Mouse (Mus musculus): ENCODE results near the gene Stn1. TPM values are rescaled to one million over a fixed set of nuclear protein-coding genes. Genes with fewer than 3 reads are reported as not detected.

The Stn1 gene
- total RNA-seq, 2 experiments from 2014 or later = 20.1 to 23.9 TPM

- DNase-seq (ENCODE audit: low spot score in 2 of 2) = no peak
Observed at GRCm38 (mm10) chr19:47510473-47511293, 26.6 kb downstream of the Stn1 start.

- no peak for DNase-seq (ENCODE audit: low spot score in 2 of 2)
Observed at GRCm38 (mm10) chr19:47510135-47510472, 27.2 kb downstream of the Stn1 start.

DNA sequence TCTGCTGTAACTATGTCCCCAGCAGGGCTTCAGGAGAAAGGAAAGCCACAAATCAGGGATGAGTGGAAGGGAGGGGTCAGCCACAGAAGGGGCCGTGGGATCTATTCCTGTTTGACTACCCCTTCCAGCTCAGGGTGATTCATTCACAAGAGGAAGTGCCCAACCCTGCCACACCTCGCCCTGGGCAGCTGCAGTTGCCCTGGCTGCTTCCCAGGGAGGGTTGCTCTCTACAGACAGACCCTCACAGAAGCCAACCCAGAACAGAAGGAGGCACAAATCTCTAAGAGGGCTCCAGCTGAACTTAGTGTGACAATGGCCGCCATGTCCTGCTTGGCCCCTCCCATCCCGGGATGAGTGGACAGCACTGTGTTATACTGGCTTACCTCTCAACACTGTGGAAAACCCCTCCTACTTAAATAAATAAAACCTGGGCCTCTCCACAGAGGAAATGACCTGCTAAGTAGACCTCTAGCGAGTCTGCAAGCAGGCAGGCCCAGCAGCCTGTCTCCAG lies 28.5 kb downstream of the Stn1 start:
- no peak for DNase-seq (ENCODE audit: low spot score in 2 of 2)

DNA sequence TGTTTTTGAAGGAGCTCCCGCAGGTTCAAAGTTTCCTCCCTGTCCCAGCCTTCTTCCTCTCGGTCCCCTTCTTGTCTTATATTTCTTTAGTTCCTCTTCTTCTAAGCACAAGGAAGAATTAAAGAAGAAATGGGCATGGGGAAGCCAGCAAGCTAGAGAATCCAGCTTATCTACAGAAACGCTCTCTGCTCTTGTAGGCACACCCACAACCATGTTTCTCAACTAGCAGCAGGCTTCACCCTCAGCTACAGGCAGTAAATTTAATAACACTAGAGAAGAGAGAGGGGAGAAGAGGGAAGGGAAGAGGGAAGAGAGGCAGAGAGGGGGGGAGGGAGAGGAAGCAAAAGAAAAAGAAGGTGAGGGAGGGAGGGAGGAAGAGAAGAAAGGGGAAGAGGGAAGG lies 29.1 kb downstream of the Stn1 start:
- no peak for DNase-seq (ENCODE audit: low spot score in 2 of 2)

DNA sequence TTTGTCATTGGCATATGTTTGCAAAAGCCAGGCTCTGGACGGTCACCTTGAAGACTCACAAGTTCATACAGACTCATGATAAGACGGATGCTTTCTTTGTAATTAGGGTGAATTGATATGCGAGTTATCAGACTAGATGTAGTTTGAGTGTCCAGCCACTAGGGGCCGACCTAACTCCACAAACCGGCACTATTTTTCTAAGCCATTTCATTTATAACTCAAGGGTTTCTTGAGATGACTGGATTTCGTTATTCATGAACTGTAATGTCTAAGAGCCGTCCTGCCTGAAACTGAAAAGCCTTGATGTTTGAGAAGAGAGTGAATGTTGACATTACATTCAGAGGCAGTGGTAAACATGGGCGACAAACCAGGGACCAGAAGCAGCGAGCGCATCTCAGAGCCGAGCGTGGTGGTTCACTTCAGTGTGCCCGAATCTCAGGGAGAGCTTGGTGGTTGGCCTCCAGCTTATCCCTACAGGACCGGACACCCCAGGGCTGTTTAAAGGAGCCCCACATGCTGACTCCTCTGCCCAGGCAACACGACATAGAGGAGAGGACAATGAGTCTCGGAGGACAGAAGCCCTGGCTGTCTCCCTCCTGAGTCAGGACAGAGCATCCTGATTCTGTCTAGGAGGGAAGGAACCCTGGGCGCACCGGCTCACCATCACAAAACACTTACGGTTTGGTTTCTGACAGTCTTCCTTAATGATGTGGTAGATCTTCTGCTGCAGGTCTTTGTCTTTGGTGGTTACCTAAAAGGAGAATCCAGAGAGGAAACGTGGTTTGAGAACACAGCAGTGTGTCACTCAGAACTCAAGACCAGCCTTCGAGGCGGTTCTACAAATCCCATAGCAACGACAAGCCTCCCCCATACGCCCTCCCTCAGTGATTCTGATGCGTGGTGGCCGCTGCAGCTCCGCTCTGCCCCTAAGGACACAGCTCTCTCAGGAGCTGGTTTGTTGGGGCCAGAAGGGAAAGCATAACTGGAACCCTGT lies 29.9 kb downstream of the Stn1 start:
- peak; percentile 72 to 82 for DNase-seq (ENCODE audit: low spot score in 2 of 2)

- no peak for DNase-seq (ENCODE audit: low spot score in 2 of 2)
Observed at GRCm38 (mm10) chr19:47503625-47504024, 33.7 kb downstream of the Stn1 start.

- DNase-seq (ENCODE audit: low spot score in 2 of 2) = no peak
Observed at GRCm38 (mm10) chr19:47502563-47502962, 34.7 kb downstream of the Stn1 start.

DNA sequence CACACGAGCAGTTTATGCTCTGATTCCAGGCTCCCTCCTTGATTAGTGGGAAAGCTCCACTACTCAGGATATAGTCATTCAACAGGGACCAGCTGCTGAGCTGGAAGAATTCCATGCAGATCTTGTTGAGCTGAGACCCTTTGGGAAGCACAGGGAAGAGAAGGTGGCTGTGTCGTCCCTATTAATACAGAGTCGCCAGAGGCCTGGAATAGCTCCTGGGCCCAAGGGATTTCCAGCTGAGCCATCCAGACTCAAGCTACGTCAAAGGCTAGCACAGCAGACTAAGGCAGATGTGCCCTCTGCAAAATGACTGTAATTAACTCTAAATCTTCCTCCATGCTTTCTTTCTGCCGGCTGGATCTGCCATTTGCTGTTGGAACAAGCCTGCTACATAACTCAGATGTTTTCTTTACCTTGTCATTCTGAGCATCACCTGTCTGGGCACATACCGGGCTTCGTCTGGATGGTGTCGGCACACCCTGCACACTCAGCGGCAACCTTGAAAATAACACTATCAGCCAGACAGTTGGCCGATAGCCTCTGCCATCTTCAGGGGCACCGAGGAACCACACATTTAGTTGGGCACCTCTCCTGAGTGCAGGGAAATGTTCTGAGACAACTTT lies 36.8 kb downstream of the Stn1 start:
- no peak for DNase-seq (ENCODE audit: low spot score in 2 of 2)

GRCm38 (mm10) chr19:47499841-47500240 lies 37.5 kb downstream of the Stn1 start:
- DNase-seq (ENCODE audit: low spot score in 2 of 2) = no peak

DNA sequence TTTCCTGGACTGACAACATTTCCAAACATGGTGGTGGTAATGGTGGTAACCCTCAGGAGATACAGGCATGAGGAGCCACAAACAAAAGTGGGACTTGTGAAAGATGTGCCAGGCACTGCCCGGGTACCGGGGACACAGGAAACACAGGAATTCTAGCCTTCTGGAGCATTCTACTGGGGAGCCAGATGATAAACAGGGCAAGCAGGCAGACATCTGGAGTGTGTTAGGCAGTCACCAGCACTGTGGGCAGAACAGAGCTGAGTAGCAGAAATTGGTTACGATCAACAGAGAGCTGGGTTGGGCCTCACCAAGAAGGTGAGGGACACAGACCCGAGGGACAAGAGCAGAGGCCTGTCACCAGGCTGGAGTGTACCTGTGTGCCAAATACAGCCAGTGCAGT lies 38.4 kb downstream of the Stn1 start:
- DNase-seq (ENCODE audit: low spot score in 2 of 2) = no peak

GRCm38 (mm10) chr19:47497736-47498135 lies 39.6 kb downstream of the Stn1 start:
- no peak for DNase-seq (ENCODE audit: low spot score in 2 of 2)

- DNase-seq (ENCODE audit: low spot score in 2 of 2) = no peak
Observed at GRCm38 (mm10) chr19:47497313-47497712, 40.0 kb downstream of the Stn1 start.

DNA sequence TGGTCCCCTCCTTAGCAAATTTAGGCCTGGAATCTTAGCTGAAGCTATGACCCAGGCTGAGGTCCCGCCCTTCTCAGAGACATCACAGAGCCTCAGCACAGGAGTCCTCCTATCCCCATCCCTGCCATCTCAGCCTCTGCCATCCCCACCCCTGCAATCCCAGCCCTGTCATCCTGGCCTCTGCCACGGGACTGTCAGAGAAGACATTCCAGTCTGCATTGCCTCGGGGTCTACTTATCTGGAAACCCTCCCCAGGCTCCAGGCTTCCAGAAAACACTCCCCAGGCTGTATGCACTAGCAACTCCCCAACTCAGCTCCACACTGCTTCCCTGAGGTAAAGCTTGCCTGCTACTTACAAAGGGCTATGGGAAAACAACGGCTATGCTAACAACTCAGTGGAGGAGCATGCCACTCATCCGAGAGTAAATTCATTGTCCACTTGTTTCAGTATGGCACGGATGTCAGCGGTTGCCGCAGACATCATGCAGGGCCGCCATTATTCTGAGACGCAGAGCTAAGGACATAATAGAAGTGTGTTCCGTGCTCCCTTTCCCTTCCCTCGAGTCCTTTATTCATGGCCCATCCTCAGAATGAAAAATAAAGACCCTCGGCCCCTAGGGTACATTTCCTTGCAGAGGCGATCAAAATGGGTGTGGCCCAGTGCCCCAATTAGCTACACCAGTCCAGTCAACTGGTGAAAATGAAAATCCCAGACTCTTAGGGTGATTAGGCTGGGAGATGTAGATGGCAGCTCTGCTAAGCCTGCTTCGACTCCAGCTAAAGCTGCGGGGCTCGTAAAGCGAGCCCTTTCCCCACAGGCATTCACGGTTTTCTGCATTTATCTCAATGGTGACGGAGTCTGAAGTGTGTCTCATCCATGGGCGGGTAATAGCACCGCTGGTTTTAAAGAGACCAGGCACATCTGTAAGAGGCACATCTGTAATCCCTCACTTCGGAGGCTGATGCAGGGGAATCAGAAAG lies 44.0 kb downstream of the Stn1 start:
- DNase-seq (ENCODE audit: low spot score in 2 of 2) = no peak

- DNase-seq (ENCODE audit: low spot score in 2 of 2) = no peak
Observed at GRCm38 (mm10) chr19:47492422-47492821, 44.9 kb downstream of the Stn1 start.

GRCm38 (mm10) chr19:47491853-47492252 lies 45.5 kb downstream of the Stn1 start:
- DNase-seq (ENCODE audit: low spot score in 2 of 2) = no peak

DNA sequence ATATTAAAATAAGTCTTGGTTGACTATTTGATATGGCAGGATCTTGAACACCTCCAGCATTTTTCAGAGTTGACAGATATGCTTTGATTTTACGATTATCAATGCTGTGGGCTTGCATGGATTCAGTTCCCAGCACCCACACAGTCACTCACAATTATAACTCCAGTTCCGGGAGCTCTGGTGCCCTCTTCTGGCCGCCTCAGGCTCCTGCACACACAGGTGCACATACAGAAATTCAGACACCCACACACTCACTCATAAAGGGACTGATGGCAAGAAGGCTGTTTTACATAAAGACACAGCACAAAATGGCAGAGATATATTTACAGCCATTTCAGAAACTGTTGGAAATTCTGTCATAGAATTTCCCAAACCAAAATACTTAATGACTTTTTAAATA lies 48.1 kb downstream of the Stn1 start:
- no peak for DNase-seq (ENCODE audit: low spot score in 2 of 2)

GRCm38 (mm10) chr19:47488250-47488649 lies 49.1 kb downstream of the Stn1 start:
- no peak for DNase-seq (ENCODE audit: low spot score in 2 of 2)

DNA sequence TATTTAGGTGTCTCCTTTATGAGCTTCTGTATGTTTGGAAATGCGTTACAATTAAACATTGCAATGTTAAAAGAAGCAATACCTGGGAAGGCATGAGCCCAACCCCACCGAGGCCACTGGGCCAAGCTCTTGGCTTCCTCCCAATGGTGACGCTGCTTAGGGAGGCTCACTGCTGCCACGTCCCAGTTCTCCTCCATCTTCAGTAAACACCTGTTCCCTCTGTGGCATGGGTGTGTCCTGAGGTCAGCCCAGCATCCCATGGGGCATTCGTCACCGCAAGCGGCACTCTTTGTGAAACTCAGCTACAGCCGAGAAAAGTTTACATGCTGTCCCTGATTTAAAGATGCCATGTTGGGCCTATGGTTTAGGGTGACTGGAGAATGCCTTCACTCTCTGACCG lies 49.7 kb downstream of the Stn1 start:
- DNase-seq (ENCODE audit: low spot score in 2 of 2) = no peak

DNA sequence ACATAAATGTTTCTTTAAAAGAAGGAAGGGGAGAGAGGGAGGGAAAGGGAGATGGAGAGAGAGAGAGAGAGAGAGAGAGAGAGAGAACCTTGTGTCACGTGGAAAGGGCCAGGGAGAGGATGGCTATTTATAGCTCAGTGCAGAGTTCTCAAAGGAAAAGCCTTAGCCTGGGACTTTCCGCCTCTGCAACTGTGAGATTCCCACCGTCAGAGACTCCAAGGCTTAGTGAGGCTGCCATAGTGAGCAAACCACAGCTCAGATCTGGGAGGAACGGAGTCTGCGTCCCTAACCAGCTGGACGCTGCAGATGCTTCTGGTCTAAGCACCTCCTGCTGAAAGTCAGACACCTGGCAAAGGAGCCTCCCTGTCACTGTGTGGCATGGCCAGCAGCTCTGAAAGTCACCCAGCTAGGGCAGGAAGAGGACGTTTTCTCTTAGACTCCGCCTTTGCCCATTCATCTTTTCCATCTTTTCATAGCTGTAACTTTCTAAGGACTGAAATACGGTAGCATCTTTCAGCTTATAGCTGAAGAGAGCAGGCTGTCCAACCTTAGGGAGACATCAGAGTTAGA lies 51.2 kb downstream of the Stn1 start:
- no peak for DNase-seq (ENCODE audit: low spot score in 2 of 2)

GRCm38 (mm10) chr19:47484110-47484509 lies 53.2 kb downstream of the Stn1 start:
- no peak for DNase-seq (ENCODE audit: low spot score in 2 of 2)

Measured in layer of hippocampus, postnatal 10 days (tissue).